Mouse (Mus musculus): ENCODE measurements at regions not wholly inside any gene's neighbourhood (a gene's known extent, or its start where the extent isn't known, plus 50 kb on each side); places are given as distances from the start of the nearest gene placed in this dataset.

GRCm38 (mm10) chr10:111703447-111703846 is 197.4 kb downstream of the Phlda1 start:
- WGBS: 94% methylated on average over 3 of the region's 3 CpGs
- Histone ChIP-seq H3K4me2 (ENCODE audit: low read depth, low read length, severe bottlenecking) (no peak overlapping the region), H3K9me3 (ENCODE audit: control insufficient read depth, low read length) (no peaks in the 10 kb centered on the region), H3K4me1 (replicated peaks; ENCODE audit: control insufficient read depth, insufficient read depth, low read length) (no peaks in the 10 kb centered on the region), H3K4me3 (ENCODE audit: low read depth, low read length) (no peak overlapping the region), H3K36me3 (ENCODE audit: control insufficient read depth, insufficient read depth, low read length) (no peaks in the 10 kb centered on the region), H3K27me3 (ENCODE audit: control insufficient read depth, insufficient read depth, low read length) (no peaks in the 10 kb centered on the region), H3K9ac (ENCODE audit: low read length) (no peak overlapping the region), H3K27ac (ENCODE audit: low read depth, low read length) (no peak overlapping the region)
- no peak for DNase-seq (ENCODE audit: low spot score)
- no peak for ATAC-seq (replicated peaks; ENCODE audit: low FRiP score)

- ATAC-seq (replicated peaks; ENCODE audit: low FRiP score) (no peak), DNase-seq (ENCODE audit: low spot score) (no peak)
- no peak overlapping the region for H3K9ac ChIP-seq (ENCODE audit: low read length)
- WGBS: 69% methylated on average over 5 of the region's 5 CpGs
- no peak overlapping the region for H3K4me3 ChIP-seq (ENCODE audit: low read depth, low read length)
- no peaks in the 10 kb centered on the region for H3K36me3 ChIP-seq (ENCODE audit: control insufficient read depth, insufficient read depth, low read length)
- H3K27ac ChIP-seq (ENCODE audit: low read depth, low read length): no peak overlapping the region
- H3K4me2 ChIP-seq (ENCODE audit: low read depth, low read length, severe bottlenecking): no peak overlapping the region
- H3K4me1 ChIP-seq (replicated peaks; ENCODE audit: control insufficient read depth, insufficient read depth, low read length): no peaks in the 10 kb centered on the region
- no peaks in the 10 kb centered on the region for H3K27me3 ChIP-seq (ENCODE audit: control insufficient read depth, insufficient read depth, low read length)
- H3K9me3 ChIP-seq (ENCODE audit: control insufficient read depth, low read length): no peaks in the 10 kb centered on the region
These were observed 205.5 kb downstream of the Phlda1 start for GRCm38 (mm10) chr10:111711519-111712113.

- no peak overlapping the region for H3K4me2 ChIP-seq (ENCODE audit: low read depth, low read length, severe bottlenecking)
- 92% methylated on average over 7 of the region's 7 CpGs for WGBS
- DNase-seq (ENCODE audit: low spot score): no peak
- H3K36me3 ChIP-seq (ENCODE audit: control insufficient read depth, insufficient read depth, low read length): no peaks in the 10 kb centered on the region
- H3K9me3 ChIP-seq (ENCODE audit: control insufficient read depth, low read length): no peaks in the 10 kb centered on the region
- H3K4me1 ChIP-seq (replicated peaks; ENCODE audit: control insufficient read depth, insufficient read depth, low read length): no peaks in the 10 kb centered on the region
- no peak overlapping the region for H3K9ac ChIP-seq (ENCODE audit: low read length)
- H3K27ac ChIP-seq (ENCODE audit: low read depth, low read length): no peak overlapping the region
- H3K27me3 ChIP-seq (ENCODE audit: control insufficient read depth, insufficient read depth, low read length): no peaks in the 10 kb centered on the region
- no peak overlapping the region for H3K4me3 ChIP-seq (ENCODE audit: low read depth, low read length)
- ATAC-seq (replicated peaks; ENCODE audit: low FRiP score): no peak
These were observed 206.9 kb downstream of the Phlda1 start for GRCm38 (mm10) chr10:111712991-111713390.

- ATAC-seq (replicated peaks; ENCODE audit: low FRiP score): no peak
- H3K9ac ChIP-seq (ENCODE audit: low read length): no peak overlapping the region
- DNase-seq (ENCODE audit: low spot score): no peak
These were observed 207.6 kb downstream of the Phlda1 start for GRCm38 (mm10) chr10:111713676-111714075.

GRCm38 (mm10) chr10:111715172-111715571 is 209.1 kb downstream of the Phlda1 start:
- H3K4me1 ChIP-seq (replicated peaks; ENCODE audit: control insufficient read depth, insufficient read depth, low read length): no peaks in the 10 kb centered on the region
- H3K36me3 ChIP-seq (ENCODE audit: control insufficient read depth, insufficient read depth, low read length): no peaks in the 10 kb centered on the region
- H3K9ac ChIP-seq (ENCODE audit: low read length): no peak overlapping the region
- 87% methylated on average over 6 of the region's 6 CpGs for WGBS
- ATAC-seq (replicated peaks; ENCODE audit: low FRiP score): no peak
- no peaks in the 10 kb centered on the region for H3K27me3 ChIP-seq (ENCODE audit: control insufficient read depth, insufficient read depth, low read length)
- no peak overlapping the region for H3K4me2 ChIP-seq (ENCODE audit: low read depth, low read length, severe bottlenecking)
- H3K4me3 ChIP-seq (ENCODE audit: low read depth, low read length): no peak overlapping the region
- no peak for DNase-seq (ENCODE audit: low spot score)
- no peaks in the 10 kb centered on the region for H3K9me3 ChIP-seq (ENCODE audit: control insufficient read depth, low read length)
- no peak overlapping the region for H3K27ac ChIP-seq (ENCODE audit: low read depth, low read length)

More at GRCm38 (mm10) chr10:111713676-111714075, 207.6 kb downstream of the Phlda1 start:
- Histone ChIP-seq H3K9me3 (ENCODE audit: control insufficient read depth, low read length) (no peaks in the 10 kb centered on the region), H3K4me1 (replicated peaks; ENCODE audit: control insufficient read depth, insufficient read depth, low read length) (no peaks in the 10 kb centered on the region), H3K27me3 (ENCODE audit: control insufficient read depth, insufficient read depth, low read length) (no peaks in the 10 kb centered on the region), H3K4me3 (ENCODE audit: low read depth, low read length) (no peak overlapping the region), H3K27ac (ENCODE audit: low read depth, low read length) (no peak overlapping the region), H3K36me3 (ENCODE audit: control insufficient read depth, insufficient read depth, low read length) (no peaks in the 10 kb centered on the region), H3K4me2 (ENCODE audit: low read depth, low read length, severe bottlenecking) (no peak overlapping the region)

GRCm38 (mm10) chr10:111719632-111720031 is 213.5 kb downstream of the Phlda1 start:
- no peak overlapping the region for H3K9ac ChIP-seq (ENCODE audit: low read length)

GRCm38 (mm10) chr10:111721068-111721467 is 215.0 kb downstream of the Phlda1 start:
- no peak overlapping the region for H3K27ac ChIP-seq (ENCODE audit: low read depth, low read length)
- H3K36me3 ChIP-seq (ENCODE audit: control insufficient read depth, insufficient read depth, low read length): no peaks in the 10 kb centered on the region
- H3K9ac ChIP-seq (ENCODE audit: low read length): no peak overlapping the region
- H3K4me2 ChIP-seq (ENCODE audit: low read depth, low read length, severe bottlenecking): no peak overlapping the region
- H3K4me1 ChIP-seq (replicated peaks; ENCODE audit: control insufficient read depth, insufficient read depth, low read length): no peaks in the 10 kb centered on the region
- 88% methylated on average over 5 of the region's 5 CpGs for WGBS
- H3K9me3 ChIP-seq (ENCODE audit: control insufficient read depth, low read length): no peaks in the 10 kb centered on the region
- no peaks in the 10 kb centered on the region for H3K27me3 ChIP-seq (ENCODE audit: control insufficient read depth, insufficient read depth, low read length)
- no peak for ATAC-seq (replicated peaks; ENCODE audit: low FRiP score)
- DNase-seq (ENCODE audit: low spot score): no peak
- no peak overlapping the region for H3K4me3 ChIP-seq (ENCODE audit: low read depth, low read length)

More at GRCm38 (mm10) chr10:111719632-111720031, 213.5 kb downstream of the Phlda1 start:
- Histone ChIP-seq H3K4me3 (ENCODE audit: low read depth, low read length) (no peak overlapping the region), H3K36me3 (ENCODE audit: control insufficient read depth, insufficient read depth, low read length) (no peaks in the 10 kb centered on the region), H3K9me3 (ENCODE audit: control insufficient read depth, low read length) (no peaks in the 10 kb centered on the region), H3K4me1 (replicated peaks; ENCODE audit: control insufficient read depth, insufficient read depth, low read length) (no peaks in the 10 kb centered on the region), H3K27me3 (ENCODE audit: control insufficient read depth, insufficient read depth, low read length) (no peaks in the 10 kb centered on the region), H3K4me2 (ENCODE audit: low read depth, low read length, severe bottlenecking) (no peak overlapping the region), H3K27ac (ENCODE audit: low read depth, low read length) (no peak overlapping the region)
- no peak for DNase-seq (ENCODE audit: low spot score)
- no peak for ATAC-seq (replicated peaks; ENCODE audit: low FRiP score)
- WGBS: 95% methylated on average over 5 of the region's 5 CpGs

GRCm38 (mm10) chr10:111723885-111724284 is 217.8 kb downstream of the Phlda1 start:
- Histone ChIP-seq H3K9me3 (ENCODE audit: control insufficient read depth, low read length) (no peaks in the 10 kb centered on the region), H3K4me2 (ENCODE audit: low read depth, low read length, severe bottlenecking) (no peak overlapping the region), H3K4me1 (replicated peaks; ENCODE audit: control insufficient read depth, insufficient read depth, low read length) (no peaks in the 10 kb centered on the region), H3K9ac (ENCODE audit: low read length) (no peak overlapping the region), H3K36me3 (ENCODE audit: control insufficient read depth, insufficient read depth, low read length) (no peaks in the 10 kb centered on the region), H3K4me3 (ENCODE audit: low read depth, low read length) (no peak overlapping the region), H3K27ac (ENCODE audit: low read depth, low read length) (no peak overlapping the region), H3K27me3 (ENCODE audit: control insufficient read depth, insufficient read depth, low read length) (no peaks in the 10 kb centered on the region)
- no peak for DNase-seq (ENCODE audit: low spot score)
- 73% methylated on average over 2 of the region's 2 CpGs for WGBS
- ATAC-seq (replicated peaks; ENCODE audit: low FRiP score): no peak
